Mouse (Mus musculus) cerebellum, postnatal 14 days (tissue): Measurements from ENCODE around the gene Olfr1101.

ENCODE experiments used
- DNase-seq, 2 experiments: peaks; one replicate each; pipeline ENCODE4 v3.0.0; 2021; ENCODE audit warnings: mixed read lengths in 2 of 2

Gene Olfr1101

GRCm38 (mm10) chr2:86991121-86991520 is at the start of gene Olfr1101:
Olfr1101 (minus strand) TSS chr2:86991221.
- no peak for DNase-seq

- DNase-seq, result no peak
Observed at GRCm38 (mm10) chr2:87036431-87036830, 45.4 kb upstream of the Olfr1101 start, which contains the start of gene Olfr1105. Olfr1105 (minus strand) TSS chr2:87036531.

- no peak for DNase-seq
Observed at GRCm38 (mm10) chr2:87026980-87027379, 36.0 kb upstream of the Olfr1101 start, which contains the start of gene Olfr1104. Olfr1104 (minus strand) TSS chr2:87027080.

DNA sequence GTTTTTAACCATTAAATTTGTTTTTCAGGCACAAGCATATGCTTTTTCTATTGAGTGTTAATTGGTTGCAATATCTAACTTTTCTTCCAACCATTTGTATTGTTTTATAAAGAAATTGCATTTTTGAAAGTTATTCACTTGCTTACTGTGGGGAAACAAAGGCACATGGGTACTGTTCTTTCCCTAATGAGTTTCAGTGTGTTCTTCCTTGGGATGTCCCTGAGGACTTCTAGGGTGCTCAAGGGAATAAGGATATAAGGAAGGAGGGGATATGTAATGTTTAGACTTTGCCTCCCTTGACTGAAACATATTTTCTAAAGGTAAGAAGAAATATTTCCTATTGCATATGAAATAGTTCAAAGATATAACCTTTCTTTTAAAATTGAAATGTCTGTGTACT is 7.1 kb upstream of the Olfr1101 start, which contains the start of gene Olfr1102:
TSS of gene Olfr1102 (plus strand) at position 301 of the 400 bp plus-strand sequence.
- no peak for DNase-seq

DNA sequence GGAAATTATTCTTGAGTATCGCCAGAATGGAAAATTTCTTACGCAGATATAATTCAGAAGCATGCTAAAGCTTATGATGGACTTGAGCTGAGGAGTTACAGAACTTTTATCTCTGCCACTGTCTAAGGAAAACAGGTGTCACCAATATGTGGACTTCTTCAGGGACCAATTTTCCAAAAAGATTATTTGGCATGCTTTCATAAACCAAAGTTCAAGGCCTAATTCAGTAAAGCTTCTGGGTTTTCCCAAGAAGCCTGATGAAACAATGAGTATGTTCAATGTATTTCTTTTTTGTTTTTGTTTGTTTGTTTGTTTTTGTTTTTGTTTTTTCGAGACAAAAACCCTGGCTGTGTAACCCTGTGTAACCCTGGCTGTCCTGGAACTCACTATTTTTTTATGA is 11.2 kb downstream of the Olfr1101 start, which contains the start of gene Olfr1100:
TSS of gene Olfr1100 (minus strand) at position 101 of the 400 bp plus-strand sequence.
- no peak for DNase-seq

DNA sequence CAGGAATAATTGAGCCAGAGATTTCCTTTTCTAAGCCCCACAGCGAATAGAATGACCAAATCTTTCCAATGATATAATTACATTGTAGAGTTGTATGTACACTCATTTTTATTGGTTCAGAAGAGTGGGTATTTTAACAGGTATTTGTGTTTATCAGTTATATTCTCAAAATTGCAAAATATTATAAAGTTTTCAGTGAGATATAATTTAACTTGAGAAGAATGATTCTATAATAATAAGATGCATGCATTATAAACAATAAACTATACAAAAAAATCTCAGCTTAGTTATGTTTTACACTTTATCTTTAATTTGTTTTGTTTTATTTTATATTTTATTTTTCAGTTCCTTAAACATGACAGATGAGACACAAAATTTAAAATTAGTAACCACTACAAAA is 30.4 kb downstream of the Olfr1101 start, which contains the start of gene Olfr1099:
TSS of gene Olfr1099 (minus strand) at position 101 of the 400 bp plus-strand sequence.
- no peak for DNase-seq
